Comparison of ENCODE assay signal across 8 mouse cellular contexts in genomic region chr5:114708491-114708890, GRCm38 (mm10). TPM values are rescaled to one million over a fixed set of nuclear protein-coding genes. Genes with fewer than 3 reads are reported as not detected.
DNase-seq lines count a peak whose midpoint lies in the region; ATAC-seq lines count a peak whose summit lies in the region.

No protein-coding gene starts in this region.

- no peaks in the 10 kb centered on the region for H3K27me3 ChIP-seq in heart, embryonic 15.5 days
- no peaks in the 10 kb centered on the region; the same call in 1 of the 2 replicates for H3K27me3 ChIP-seq in hindbrain, embryonic 10.5 days (ENCODE audit: insufficient read depth, poor library complexity, severe bottlenecking)
- H3K27me3 ChIP-seq in midbrain, embryonic 13.5 days = no peaks in the 10 kb centered on the region

- ATAC-seq in heart, embryonic 15.5 days (replicated peaks; ENCODE audit: insufficient number of reproducible peaks, insufficient read depth, low FRiP score, low read depth) = no peak
- no peak for ATAC-seq in midbrain, embryonic 13.5 days
- no peak for ATAC-seq in erythroid progenitor cell, adult 5-6 weeks (replicated peaks; ENCODE audit: low FRiP score, poor library complexity, severe bottlenecking)

- peak overlapping the region; percentile 81 for H3K9ac ChIP-seq in heart, embryonic 15.5 days
- peak overlapping the region; percentile 71 for H3K9ac ChIP-seq in midbrain, embryonic 13.5 days (replicated peaks)

- H3K4me1 ChIP-seq in heart, embryonic 15.5 days (replicated peaks) = peaks cover 8% of the 10 kb centered on the region
- peaks cover 19% of the 10 kb centered on the region for H3K4me1 ChIP-seq in hindbrain, embryonic 10.5 days (replicated peaks)
- peaks cover 11% of the 10 kb centered on the region for H3K4me1 ChIP-seq in midbrain, embryonic 13.5 days (replicated peaks)

- H3K9me3 ChIP-seq in heart, embryonic 15.5 days (replicated peaks) = no peaks in the 10 kb centered on the region
- no peaks in the 10 kb centered on the region for H3K9me3 ChIP-seq in hindbrain, embryonic 10.5 days
- no peaks in the 10 kb centered on the region for H3K9me3 ChIP-seq in midbrain, embryonic 13.5 days

- H3K36me3 ChIP-seq in heart, embryonic 15.5 days = peaks cover 25% of the 10 kb centered on the region
- peaks cover 45% of the 10 kb centered on the region for H3K36me3 ChIP-seq in hindbrain, embryonic 10.5 days
- peaks cover 40% of the 10 kb centered on the region for H3K36me3 ChIP-seq in midbrain, embryonic 13.5 days

- no peak for DNase-seq in heart, adult 9 months (ENCODE audit: low spot score in 2 of 2)
- peak; percentile 31 for DNase-seq in Muller cell, postnatal 12 days (ENCODE audit: inconsistent ontology term)
- DNase-seq in hindbrain, embryonic 10.5 days (ENCODE audit: low spot score) = no peak
- DNase-seq in spleen, adult 18-20 months = no peak
- DNase-seq in lung, postnatal 25 days (ENCODE audit: low spot score) = no peak

- 50% methylated on average over 14 of the region's 15 CpGs for WGBS in heart, embryonic 15.5 days
- WGBS in hindbrain, embryonic 10.5 days = 56% methylated on average over 15 of the region's 15 CpGs
- WGBS in midbrain, embryonic 13.5 days = 54% methylated on average over 15 of the region's 15 CpGs

- no peak overlapping the region for H3K27ac ChIP-seq in heart, embryonic 15.5 days
- no peak overlapping the region for H3K27ac ChIP-seq in hindbrain, embryonic 10.5 days
- H3K27ac ChIP-seq in midbrain, embryonic 13.5 days = no peak overlapping the region

- peak overlapping the region; percentile 92 for H3K4me3 ChIP-seq in heart, embryonic 15.5 days
- H3K4me3 ChIP-seq in hindbrain, embryonic 10.5 days = peak overlapping the region; percentile 89
- H3K4me3 ChIP-seq in midbrain, embryonic 13.5 days (replicated peaks) = peak overlapping the region; percentile 58

- H3K4me2 ChIP-seq in heart, embryonic 15.5 days = peak overlapping the region; percentile 83
- H3K4me2 ChIP-seq in midbrain, embryonic 13.5 days (replicated peaks) = peak overlapping the region; percentile 79

RNA-seq across cellular contexts. Expression of gene Tchp, which starts 0.9 kb away (rescaled TPM):
- polyA plus RNA-seq in heart, embryonic 15.5 days (2015; fragmentation: Nextera tagmentation; extraction: Ambion mirVana) = 8.6 TPM in 2 replicates
- 17.9 and 20.8 TPM in 2 replicates for polyA plus RNA-seq in hindbrain, embryonic 10.5 days (2016; fragmentation: Nextera tagmentation; extraction: Ambion mirVana)
- polyA plus RNA-seq in midbrain, embryonic 13.5 days (2015; fragmentation: Nextera tagmentation; extraction: Ambion mirVana) = 18.5 and 19.7 TPM in 2 replicates
- 2.2 and 19.7 TPM in 2 replicates for total RNA-seq in erythroid progenitor cell, adult 5-6 weeks (2015; ENCODE audit: low replicate concordance)
- 12.5 and 23.8 TPM in 2 replicates for total RNA-seq in erythroid progenitor cell, adult 5-6 weeks (2017; ENCODE audit: low replicate concordance)

RNA-seq across cellular contexts. Expression of gene Gltp, which starts 17.7 kb away (rescaled TPM):
- polyA plus RNA-seq in heart, embryonic 15.5 days (2015; fragmentation: Nextera tagmentation; extraction: Ambion mirVana) = 45.9 and 70.4 TPM in 2 replicates
- polyA plus RNA-seq in hindbrain, embryonic 10.5 days (2016; fragmentation: Nextera tagmentation; extraction: Ambion mirVana) = 80.4 and 90.3 TPM in 2 replicates
- polyA plus RNA-seq in midbrain, embryonic 13.5 days (2015; fragmentation: Nextera tagmentation; extraction: Ambion mirVana) = 41.1 and 43.2 TPM in 2 replicates
- total RNA-seq in erythroid progenitor cell, adult 5-6 weeks (2015; ENCODE audit: low replicate concordance) = 103 and 104 TPM in 2 replicates
- total RNA-seq in erythroid progenitor cell, adult 5-6 weeks (2017; ENCODE audit: low replicate concordance) = 42.0 and 54.4 TPM in 2 replicates

RNA-seq across cellular contexts. Expression of gene Trpv4, which starts 50.3 kb away (rescaled TPM):
- 1.00 and 2.4 TPM in 2 replicates for polyA plus RNA-seq in heart, embryonic 15.5 days (2015; fragmentation: Nextera tagmentation; extraction: Ambion mirVana)
- 0.60 and 0.64 TPM in 2 replicates for polyA plus RNA-seq in hindbrain, embryonic 10.5 days (2016; fragmentation: Nextera tagmentation; extraction: Ambion mirVana)
- 0.39 and 0.46 TPM in 2 replicates for polyA plus RNA-seq in midbrain, embryonic 13.5 days (2015; fragmentation: Nextera tagmentation; extraction: Ambion mirVana)
- not detected in 2 replicates for total RNA-seq in erythroid progenitor cell, adult 5-6 weeks (2015; ENCODE audit: low replicate concordance)
- total RNA-seq in erythroid progenitor cell, adult 5-6 weeks (2017; ENCODE audit: low replicate concordance) = 1.5 TPM in 1 of 2 replicates, not detected in the other
